Mouse (Mus musculus) WW6 (cell line): ENCODE results near the gene Prkn.

Experiments used
- DNase-seq: peaks from one replicate; pipeline ENCODE4 v3.0.0-alpha.2; 2013; ENCODE audit warnings: low read depth, low spot score

Gene Prkn

DNA sequence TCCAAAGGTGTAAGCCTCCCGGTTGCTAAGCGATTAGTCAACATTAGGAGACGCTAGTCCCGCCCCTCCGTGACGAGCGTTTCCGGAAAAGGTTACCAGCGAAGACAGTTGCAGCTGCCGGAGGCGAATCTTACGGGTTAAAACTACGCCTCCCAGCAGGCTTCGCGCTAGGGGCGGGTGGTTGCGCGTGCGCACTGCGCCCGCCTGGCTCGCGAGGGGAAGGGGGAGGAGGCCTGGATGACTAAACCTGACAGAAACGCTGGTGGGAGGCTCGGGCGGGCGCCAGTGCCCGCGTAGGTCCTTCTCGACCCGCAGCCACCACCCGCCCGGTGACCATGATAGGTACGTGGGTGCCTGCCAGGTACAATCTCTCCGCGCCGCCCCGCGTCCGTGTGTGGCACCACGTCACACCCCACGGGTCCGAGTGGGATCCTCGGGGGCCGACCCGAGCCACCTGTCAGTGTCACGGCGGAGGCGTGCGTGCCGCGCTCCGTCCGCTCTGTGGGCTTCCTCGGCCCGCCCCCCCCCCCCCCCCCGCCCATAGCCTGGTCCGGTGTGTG, at the start of gene Prkn, which contains the start of gene Pacrg:
TSS of gene Prkn (plus strand) at position 237 of the 560 bp plus-strand sequence.
TSS of gene Pacrg (minus strand) at position 164 of the 560 bp plus-strand sequence.
- DNase-seq: peak; percentile 97

DNA sequence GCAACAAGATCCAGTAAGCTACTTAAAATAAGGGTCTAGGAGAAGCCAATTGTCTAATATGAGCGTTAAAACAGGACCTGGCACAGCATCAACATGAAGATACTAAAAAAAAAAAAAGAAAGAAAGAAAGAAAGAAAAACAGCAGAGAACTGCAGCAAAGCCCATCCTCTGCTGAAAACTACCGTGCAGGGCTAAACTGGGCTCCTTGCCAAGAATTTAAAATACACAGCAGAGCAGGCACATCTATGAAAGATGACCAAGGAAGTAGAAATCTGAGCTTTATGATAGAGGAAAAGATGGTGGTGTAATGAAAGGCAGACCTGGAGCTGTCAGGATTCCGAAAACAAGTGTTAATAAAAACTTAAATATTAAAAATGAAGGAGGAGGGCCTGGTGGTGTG, 48.5 kb upstream of the Prkn start:
- no peak for DNase-seq

DNA sequence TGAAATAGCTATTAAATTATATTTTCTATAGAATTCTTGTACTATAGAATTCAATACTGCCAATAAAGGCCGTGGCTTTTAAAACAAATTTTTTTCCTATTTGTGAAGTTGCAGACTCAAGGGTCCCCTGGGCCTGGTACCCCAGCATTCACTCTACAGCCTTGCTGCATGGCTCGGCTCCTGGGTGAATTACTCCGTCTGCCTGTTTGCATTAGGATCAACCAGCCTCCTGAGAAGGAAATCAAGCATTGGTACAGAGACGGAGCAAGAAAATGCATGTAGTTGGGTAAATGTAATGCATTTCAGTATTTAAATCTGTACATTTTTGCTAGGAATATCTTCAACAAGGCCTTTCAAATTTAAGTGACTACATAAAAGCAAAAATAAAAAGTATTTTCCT, 33.5 kb upstream of the Prkn start:
- DNase-seq: no peak

DNA sequence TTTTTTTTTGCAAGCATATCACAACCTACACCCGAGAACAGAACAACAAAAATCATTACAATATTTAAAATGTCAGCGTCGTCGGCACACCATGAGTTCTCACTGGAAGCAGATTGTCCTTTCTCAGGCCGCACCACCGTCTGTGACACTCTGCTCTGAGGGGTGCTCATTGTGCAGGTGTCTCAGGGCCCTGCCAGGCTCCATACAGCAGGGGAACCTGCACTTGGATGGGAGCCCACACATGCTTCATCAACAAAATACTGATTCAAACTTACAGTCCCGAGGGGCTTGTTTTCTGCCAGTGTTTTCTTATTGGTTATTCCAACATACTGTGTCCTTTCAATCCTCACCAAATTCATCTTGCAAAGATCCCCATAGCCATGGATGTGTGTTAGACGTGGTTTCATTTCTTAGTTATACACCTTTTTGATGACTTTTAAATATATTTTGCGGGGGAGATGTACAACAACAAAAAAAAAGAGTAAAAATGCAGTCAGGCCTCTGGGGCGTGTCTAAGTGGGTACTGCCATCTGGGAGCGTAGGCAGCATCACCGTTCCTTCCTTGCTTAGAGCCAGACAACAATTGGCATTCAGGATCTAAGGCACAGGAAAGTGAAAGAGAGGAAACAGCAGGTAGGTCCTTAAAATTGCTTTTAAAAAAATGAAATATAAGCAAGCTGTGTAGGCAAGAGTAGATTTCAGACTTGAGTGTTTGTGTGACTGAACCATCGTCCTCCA, 32.8 kb upstream of the Prkn start:
- DNase-seq: no peak

GRCm38 (mm10) chr17:10808571-10808970, 31.6 kb upstream of the Prkn start:
- DNase-seq: no peak

DNA sequence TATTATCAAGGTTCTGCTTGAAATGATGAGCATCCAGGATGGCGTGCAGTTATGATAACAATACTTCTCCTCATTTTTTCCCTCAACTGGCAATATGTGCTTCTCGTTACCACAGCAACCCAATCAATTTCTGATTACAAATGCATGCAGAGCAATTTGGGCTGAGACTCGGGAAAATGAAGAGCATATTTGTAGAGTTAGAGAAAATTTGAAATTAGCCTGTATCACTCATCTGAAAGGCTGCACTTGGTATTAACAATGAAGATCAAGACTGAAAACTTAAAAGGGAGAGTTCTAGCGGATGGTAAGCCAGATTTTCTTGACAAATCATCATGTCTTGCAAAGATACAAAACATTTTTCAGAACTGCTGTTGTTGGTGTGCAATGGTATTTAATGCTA, 21.2 kb upstream of the Prkn start:
- no peak for DNase-seq

- DNase-seq: peak; percentile 40
These were observed 582 bp downstream of the Prkn start for GRCm38 (mm10) chr17:10840731-10841201.

- DNase-seq: no peak
These were observed 14.0 kb downstream of the Prkn start for GRCm38 (mm10) chr17:10854207-10854606.

- no peak for DNase-seq
These were observed 34.3 kb downstream of the Prkn start for GRCm38 (mm10) chr17:10874208-10875187.

DNA sequence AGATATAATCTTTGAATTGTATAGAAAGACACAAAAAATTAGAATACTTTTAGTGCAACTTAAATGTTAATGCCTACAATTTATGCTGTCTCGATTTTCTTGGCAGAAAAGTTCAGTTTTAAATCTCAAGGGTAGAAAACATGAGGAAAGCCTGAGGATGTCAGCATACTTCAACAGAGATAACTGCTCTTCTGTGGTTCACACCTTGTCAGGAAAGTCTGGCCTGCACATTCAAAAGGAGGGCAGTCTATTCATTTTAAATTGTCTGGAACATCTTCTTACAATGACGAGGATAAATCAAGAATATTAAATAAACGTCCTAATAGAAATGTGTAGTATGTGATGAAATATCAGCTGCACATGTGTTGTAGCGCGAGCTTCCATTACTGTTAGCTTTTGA, 38.8 kb downstream of the Prkn start:
- no peak for DNase-seq

DNA sequence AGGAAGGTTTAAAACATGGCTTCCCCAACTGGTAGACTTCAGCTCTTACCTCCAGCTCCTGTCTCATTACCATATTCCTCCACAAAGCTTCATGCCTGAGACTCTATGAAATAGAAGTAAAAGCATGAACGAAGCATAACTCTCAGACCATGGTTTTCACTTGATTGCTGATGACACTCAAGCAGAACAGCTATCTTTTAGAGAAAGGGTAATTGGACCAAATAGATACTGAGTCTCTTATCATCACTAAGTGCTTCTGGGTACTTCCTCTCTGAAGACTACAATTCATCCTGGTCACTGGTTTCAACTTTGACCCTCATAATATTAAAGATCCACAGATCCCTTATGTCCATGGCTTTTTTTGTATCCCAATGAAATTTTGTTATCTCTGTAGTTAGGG, 42.1 kb downstream of the Prkn start:
- no peak for DNase-seq

GRCm38 (mm10) chr17:10887924-10888323, 47.7 kb downstream of the Prkn start:
- no peak for DNase-seq

DNA sequence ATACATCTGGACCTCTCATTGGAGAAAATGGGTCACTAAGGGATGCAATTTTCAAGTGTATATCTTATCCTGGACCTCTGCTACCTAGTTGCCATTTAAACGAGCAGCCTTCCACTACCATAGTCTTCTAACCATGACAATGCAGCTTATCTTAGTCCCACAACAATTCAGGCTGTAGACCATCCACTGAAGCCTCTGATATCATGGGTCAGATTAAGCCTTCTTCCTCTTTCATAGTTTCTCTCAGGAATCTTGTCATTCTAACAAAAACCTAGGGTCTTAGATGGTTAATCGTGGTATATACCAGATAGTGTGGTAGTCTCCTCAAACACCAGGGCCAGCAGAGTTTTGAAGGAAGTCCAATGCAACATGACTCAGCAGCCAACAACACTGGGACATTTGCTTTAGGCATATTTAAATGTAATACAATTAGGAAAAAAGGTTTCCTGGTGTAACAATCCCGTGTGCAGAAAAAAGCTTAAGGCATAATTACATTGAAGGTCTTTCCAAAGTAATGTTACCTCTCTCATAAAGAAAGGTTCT, 61.6 kb downstream of the Prkn start:
- DNase-seq: no peak

DNA sequence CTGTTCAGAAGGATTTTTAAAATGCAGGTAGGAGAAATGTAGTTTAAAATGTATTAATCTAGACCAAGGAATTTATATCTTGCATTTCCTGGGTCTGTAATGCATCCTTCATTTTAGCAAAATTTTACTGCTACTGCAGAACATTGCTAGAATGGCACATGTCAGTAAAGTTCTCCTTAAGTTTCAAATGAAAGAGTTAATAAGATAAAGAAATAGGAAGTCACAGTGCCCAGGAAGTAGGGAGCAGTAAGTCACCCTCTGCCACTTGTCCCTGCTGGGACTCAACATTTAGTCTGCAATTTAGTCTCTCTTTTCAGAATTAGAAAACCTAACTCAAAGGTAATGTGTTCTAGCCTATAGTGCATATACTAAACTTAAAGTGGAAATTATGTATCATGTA, 96.5 kb downstream of the Prkn start:
- no peak for DNase-seq

DNA sequence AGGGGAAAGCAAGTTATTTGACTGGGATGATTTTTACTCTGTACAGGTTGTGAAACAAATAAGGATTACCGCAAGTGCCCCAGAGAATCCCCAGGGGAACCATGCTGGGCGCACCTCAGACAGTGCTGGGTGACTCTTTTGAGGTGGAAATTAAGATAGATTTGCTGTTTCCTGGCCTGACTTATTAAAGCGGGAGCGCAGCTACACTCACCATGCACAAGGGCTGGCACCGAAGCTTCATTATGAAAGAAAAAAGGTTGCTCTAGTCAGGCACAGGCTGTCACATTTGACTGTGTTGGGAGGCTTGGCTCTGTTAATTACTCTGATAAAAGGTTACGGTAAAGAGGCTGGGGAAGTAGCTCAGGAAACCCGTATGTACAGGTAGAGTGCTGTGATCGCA, 97.7 kb downstream of the Prkn start:
- DNase-seq: no peak

GRCm38 (mm10) chr17:10938755-10939154, 98.6 kb downstream of the Prkn start:
- DNase-seq: no peak

DNA sequence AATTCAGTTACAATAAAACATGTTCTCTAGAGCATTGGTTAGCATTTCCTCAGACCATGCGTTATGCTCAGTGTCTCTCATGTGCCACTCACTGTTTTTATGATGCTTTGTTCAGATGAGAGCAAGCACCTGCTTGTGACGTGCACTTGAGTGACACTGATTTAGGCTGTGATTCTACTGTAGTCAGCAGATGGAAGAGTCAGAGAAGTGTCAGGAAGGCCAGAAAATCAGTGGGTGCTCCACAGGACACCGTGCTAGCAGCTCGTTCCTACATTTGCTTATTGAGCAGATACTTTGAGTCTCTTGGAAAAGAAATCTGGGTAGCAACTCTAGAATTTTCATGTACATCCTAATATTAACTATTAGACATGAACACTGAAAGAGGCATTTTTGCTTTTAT, 106.4 kb downstream of the Prkn start:
- DNase-seq: no peak

DNA sequence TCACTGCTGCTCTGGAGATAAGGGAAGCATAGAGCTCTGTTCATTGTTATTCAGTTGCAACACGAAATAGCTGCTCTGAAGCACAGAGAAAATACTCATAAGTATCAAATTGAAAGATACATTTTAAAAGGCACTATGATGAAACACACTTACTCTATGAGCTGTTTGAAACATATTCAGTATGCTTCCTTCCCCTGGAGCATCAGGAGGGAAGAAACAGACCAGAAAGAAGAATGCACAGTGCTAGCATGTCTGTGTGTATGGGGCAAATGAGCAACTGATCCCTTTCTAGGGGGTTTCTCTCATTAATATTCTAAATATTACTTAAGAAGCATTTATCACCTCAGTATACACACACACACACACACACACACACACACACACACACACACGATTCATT, 107.4 kb downstream of the Prkn start:
- no peak for DNase-seq

DNA sequence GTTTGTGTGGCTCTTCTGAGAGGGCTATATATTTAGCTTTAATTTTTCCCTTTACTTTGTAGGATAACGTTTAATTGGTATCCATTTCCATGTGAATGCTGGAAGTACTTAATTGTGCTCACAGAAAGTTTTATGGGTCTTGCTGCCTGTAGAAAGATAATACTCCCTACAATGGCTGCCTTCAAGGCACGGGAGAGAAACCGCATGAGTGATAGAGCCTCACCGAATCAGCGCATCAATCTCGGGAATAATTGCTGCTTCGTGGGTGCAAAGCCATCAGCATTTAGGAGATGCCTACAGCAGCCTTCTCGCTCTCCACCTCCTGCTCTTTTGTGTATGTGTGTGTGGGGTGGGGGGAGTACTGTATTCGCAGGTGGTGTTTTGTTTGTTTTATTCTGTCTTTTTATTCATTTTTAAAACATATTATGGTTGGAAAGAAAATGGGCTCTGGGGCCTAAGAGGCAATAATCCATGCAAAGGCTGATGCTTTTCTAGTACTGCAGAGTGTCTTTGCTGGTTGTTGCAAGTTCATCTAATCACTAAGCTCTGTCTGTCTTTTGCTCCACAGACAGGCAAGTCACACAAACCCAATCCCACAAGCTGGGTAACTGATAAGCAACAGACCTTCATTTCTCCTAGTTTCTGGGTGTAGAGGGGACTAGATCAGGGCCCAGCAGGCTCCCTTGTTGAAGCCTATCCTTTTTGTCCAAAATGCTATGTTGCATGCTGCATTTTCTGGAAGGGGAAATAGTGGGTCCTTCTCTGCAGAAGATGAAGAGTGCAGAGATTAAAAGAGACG, 119.1 kb downstream of the Prkn start:
- DNase-seq: no peak

DNA sequence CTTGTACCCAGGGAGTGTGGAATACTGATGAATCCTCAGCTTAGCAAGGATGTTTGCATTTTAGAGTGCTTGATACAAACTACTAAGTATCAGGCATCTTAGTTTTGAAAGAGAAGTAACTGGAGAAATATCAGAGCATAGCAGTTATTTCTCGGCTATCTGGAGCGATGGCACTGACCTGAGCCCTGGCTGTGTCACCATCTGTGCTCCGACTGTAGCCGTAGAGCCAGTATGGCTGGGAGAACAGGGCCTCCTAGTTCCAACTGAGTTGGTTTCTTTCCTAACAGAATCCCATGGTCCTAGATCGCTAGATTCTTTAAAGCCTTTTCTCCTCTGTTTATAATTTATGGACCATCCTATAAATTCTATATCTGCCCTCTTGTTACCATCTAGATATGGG, 122.0 kb downstream of the Prkn start:
- DNase-seq: no peak

DNA sequence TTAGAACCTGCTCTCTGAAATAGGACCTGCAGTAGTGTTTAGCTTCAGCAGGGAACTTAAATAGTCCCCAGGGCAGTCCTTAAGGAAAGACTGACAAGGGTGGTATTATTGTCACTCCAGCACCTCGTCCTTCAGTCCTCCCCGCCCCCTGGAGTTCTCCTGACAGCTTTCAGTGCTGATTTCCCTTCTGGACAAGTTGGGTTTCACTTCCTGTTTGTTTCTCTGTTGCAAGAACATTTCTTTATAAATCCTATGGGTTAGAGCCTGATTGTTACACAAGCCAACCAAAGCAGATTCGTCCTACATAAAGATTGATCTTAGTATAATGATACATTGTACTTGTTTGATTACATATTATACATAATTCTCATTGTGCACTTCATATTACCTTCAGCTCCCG, 142.0 kb downstream of the Prkn start:
- no peak for DNase-seq
